In genomic region chr3:117788800-117789693, GRCm38 (mm10) we compare ENCODE assay signal across 8 mouse cellular contexts.
DNase-seq lines count a peak whose midpoint lies in the region; ATAC-seq and TF ChIP-seq lines count a peak whose summit lies in the region.

No protein-coding gene starts in this region.

- TF ChIP-seq CTCF in stomach, postnatal 0 days (IDR thresholded peaks at IDR 0.05; ENCODE audit: low read depth), result peak; percentile 69

- H3K27ac ChIP-seq in forebrain, embryonic 14.5 days (ENCODE audit: low read depth, low read length), result no peak overlapping the region
- no peak overlapping the region for H3K27ac ChIP-seq in stomach, postnatal 0 days (replicated peaks)

- H3K4me1 ChIP-seq in forebrain, embryonic 14.5 days (ENCODE audit: control insufficient read depth, insufficient read depth, low read length), result no peaks in the 10 kb centered on the region; the same call in 1 of the 2 replicates
- no peaks in the 10 kb centered on the region for H3K4me1 ChIP-seq in stomach, postnatal 0 days (replicated peaks; ENCODE audit: control insufficient read depth, insufficient read depth)

- no peak for TF ChIP-seq EP300 in stomach, postnatal 0 days (optimal IDR thresholded peaks at IDR 0.05)

- H3K9ac ChIP-seq in forebrain, embryonic 14.5 days (ENCODE audit: low read length), result no peak overlapping the region
- H3K9ac ChIP-seq in stomach, postnatal 0 days (ENCODE audit: low read length), result no peak overlapping the region

- peak; percentile 94 for ATAC-seq in forebrain, embryonic 14.5 days
- no peak for ATAC-seq in stomach, postnatal 0 days (ENCODE audit: low FRiP score, low TSS enrichment)

- H3K4me3 ChIP-seq in forebrain, embryonic 14.5 days (ENCODE audit: low read depth, low read length), result no peak overlapping the region
- no peak overlapping the region for H3K4me3 ChIP-seq in stomach, postnatal 0 days (ENCODE audit: low read depth, low read length)

- no peaks in the 10 kb centered on the region for H3K36me3 ChIP-seq in forebrain, embryonic 14.5 days (ENCODE audit: control insufficient read depth, insufficient read depth, low read length)
- H3K36me3 ChIP-seq in stomach, postnatal 0 days (ENCODE audit: control insufficient read depth, insufficient read depth, low read length), result no peaks in the 10 kb centered on the region

- H3K9me3 ChIP-seq in forebrain, embryonic 14.5 days (replicated peaks; ENCODE audit: control insufficient read depth, low read length), result no peaks in the 10 kb centered on the region
- no peaks in the 10 kb centered on the region for H3K9me3 ChIP-seq in stomach, postnatal 0 days (ENCODE audit: control insufficient read depth, low read length)

- WGBS in forebrain, embryonic 14.5 days, result 51% methylated on average over 14 of the region's 14 CpGs
- WGBS in stomach, postnatal 0 days, result 65% methylated on average over 14 of the region's 14 CpGs

- peak; percentile 22 for DNase-seq in kidney, adult 9 months
- DNase-seq in kidney, adult 11 months, result no peak
- DNase-seq in forebrain, embryonic 14.5 days (ENCODE audit: low spot score), result peak; percentile 91
- peak; percentile 37 for DNase-seq in kidney, postnatal 10 days
- peak; percentile 44 for DNase-seq in lung, postnatal 36 days
- peak; percentile 19 for DNase-seq in stomach, postnatal 0 days (ENCODE audit: low spot score)
- no peak for DNase-seq in spleen, postnatal 4 days (ENCODE audit: low spot score in 2 of 2)
- DNase-seq in ovary, postnatal 10 days (ENCODE audit: low spot score), result no peak

- H3K4me2 ChIP-seq in forebrain, embryonic 14.5 days (ENCODE audit: low read length), result no peak overlapping the region
- H3K4me2 ChIP-seq in stomach, postnatal 0 days (replicated peaks; ENCODE audit: low read depth), result no peak overlapping the region

- H3K27me3 ChIP-seq in forebrain, embryonic 14.5 days (replicated peaks; ENCODE audit: control insufficient read depth, insufficient read depth, low read length), result no peaks in the 10 kb centered on the region
- no peaks in the 10 kb centered on the region for H3K27me3 ChIP-seq in stomach, postnatal 0 days (ENCODE audit: control insufficient read depth, insufficient read depth, low read length)

Comparison
In these comparisons a context has a peak if more than half of its experiments do, and no peak if none do; other contexts are left out.
1. DNase-seq: peak in kidney, adult 9 months (single experiment), forebrain, embryonic 14.5 days (single experiment), kidney, postnatal 10 days (single experiment), lung, postnatal 36 days (single experiment) and stomach, postnatal 0 days (single experiment); none in kidney, adult 11 months (single experiment), spleen, postnatal 4 days (0 of 2) and ovary, postnatal 10 days (single experiment).